Mouse (Mus musculus): ENCODE data around the gene Ttll10.

The Ttll10 gene

DNA sequence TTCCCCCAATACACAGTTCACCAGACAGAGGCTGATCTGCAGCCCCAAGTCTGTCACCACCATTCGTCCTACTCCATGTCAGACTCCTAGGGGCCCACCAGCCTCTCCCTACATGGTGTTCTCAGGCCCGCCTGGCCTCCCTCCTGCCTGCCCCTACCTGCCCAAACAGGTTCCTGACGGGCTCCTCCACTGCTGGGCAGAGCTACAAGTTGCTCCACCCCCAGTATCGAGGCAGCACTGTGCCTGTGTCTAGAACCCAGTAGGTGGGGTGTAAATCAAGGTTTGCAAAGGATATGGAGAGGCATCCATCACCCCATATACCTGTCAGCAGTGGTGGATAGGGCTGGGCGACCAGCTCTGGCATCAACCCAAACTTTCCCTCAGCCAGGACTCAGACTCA, at the start of gene Ttll10:
TSS of gene Ttll10 (minus strand) at position 154 of the 400 bp plus-strand sequence.
- DNase-seq (ENCODE audit: low read depth): no peak

DNA sequence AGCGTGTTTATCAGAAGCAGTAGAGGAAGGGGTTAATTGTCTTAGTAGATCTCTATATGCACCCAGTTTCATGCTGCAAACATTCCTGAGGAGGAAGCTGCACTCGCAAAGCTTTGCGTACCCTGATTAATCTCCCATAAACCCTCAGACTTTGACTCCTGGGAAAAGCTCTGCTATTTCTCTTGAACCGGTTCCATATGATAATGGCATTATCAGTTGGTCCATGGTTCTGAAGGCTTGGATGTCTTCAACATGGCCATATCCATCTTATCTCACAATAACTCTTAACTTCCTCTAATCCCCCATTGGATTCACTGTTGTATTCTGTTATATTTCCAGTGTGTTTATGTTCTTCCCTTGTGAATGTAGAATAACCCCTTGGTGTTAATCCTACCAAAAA, 44.1 kb upstream of the Ttll10 start:
- no peak for DNase-seq (ENCODE audit: low read depth)

DNA sequence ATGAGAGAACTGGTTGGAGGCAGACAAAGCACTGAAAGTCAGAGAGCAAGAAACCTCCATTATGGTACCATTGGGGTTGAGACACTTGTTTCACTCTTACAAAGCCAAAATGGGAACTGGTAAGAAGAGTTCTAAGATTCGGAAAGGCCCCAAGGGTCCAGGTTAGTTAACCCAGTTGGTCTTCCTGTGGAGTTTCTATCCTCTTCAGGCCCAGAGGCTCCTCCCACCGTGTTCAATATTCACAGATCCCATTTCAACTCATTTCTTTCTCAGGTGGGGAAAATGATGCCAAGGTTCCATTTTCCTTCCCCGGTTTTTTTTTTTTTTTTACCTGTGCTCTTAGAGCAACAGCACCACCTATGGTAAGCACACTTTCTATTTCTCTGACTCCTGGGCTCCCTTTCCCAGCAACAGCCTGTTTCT, 42.3 kb upstream of the Ttll10 start:
- no peak for DNase-seq (ENCODE audit: low read depth)

DNA sequence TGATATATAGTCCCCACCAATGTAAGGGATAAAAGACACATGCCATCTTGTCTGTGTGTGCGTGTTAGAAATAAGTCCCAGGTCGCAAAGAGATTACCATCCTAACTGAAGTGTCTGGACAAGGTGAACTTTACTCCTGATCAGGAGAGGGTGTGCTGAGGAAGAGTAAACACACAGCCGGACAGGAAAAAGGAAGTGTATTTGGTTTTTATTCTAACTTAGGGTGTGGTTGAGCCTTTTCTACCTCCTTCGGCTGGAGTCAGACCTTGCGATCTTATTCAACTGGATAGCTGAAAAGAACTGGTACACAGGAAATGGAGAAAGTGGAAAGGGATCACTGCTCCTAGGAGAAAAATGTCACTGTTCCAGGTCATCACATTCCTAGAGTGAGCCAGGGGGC, 41.3 kb upstream of the Ttll10 start:
- DNase-seq (ENCODE audit: low read depth): no peak

DNA sequence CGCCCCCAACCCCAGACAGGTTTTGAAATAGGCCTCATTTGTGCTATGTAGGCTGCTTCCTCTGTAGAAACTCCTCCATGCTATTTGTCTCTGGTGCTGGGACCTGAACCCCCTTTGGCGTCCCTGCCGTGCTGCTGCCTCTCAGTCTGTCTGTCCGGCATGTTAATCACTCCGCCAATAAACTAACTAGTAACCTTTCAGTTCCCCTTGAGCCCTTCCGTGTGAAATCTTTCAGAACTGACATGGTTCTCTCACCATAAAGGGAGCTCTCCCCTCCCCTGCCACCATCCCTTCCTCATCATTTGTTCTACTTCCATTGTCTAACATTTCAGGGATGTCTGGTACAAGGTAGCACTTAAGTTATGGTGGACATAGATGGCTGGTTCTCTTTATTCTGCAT, 40.2 kb upstream of the Ttll10 start:
- no peak for DNase-seq (ENCODE audit: low read depth)

DNA sequence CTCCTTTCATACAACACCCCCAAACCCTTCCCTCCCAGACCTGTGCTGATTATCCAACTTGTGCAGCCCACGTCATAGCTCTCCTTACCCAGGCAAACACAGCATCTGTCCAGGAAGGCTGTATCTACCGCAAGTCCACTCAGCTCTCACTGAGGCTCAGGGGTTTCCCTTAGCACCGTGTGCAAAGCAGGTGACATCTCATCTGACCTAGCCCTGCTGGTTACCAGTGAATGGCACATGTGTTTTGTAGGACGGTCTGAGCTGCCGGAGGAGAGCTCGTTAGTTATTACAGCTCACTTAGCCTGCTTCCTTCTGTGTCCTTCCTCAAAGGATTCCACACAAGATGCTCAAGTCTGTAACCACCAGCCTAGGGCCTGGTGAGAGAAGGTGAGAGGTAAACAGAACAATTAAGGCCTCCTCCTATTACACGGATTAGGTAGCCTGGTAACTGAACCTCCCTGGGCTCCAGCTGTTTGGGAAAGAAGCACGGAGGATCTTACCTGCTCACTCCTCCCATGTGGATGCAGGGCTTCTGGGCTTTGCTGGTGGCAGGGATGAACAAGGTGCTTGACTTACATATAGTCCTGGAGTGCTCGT, 38.7 kb upstream of the Ttll10 start:
- no peak for DNase-seq (ENCODE audit: low read depth)

DNA sequence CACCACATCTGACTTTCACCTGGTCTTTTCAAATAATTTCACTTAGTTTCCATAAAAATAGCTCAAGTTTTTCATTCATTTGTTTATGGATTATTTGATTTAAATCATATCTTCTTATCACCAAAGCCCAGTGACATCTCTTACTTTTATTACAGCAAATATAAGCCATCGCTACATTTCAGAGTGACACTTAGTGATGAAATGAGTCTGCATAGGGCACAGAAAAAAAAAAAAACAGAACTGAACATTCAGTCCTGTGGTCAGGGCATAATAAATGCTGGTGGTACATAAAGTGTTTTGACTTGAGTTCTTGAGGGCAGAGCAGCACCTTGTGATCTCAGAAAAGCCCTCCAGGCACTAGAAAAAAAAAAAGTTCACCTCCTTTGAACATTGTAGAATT, 37.0 kb upstream of the Ttll10 start:
- no peak for DNase-seq (ENCODE audit: low read depth)

DNA sequence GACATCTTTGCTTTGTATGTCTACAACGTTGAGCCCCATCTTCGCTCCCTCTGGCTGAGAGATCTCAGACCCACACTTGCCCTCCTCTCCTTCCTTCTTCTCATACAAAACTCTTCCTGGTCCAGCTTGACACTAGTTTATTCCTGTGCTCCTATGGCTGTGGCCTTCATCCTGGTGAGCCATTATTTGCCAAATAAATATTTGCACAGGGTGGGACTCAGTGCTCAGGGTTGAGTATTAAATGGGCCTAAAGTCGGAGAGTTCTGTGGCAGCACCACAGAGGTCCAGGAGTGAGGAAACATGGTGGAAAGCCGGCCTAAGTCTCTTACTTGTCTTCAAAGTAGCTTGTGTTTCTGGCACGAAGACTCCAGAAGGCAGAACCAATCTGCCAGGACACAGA, 34.5 kb upstream of the Ttll10 start:
- no peak for DNase-seq (ENCODE audit: low read depth)

DNA sequence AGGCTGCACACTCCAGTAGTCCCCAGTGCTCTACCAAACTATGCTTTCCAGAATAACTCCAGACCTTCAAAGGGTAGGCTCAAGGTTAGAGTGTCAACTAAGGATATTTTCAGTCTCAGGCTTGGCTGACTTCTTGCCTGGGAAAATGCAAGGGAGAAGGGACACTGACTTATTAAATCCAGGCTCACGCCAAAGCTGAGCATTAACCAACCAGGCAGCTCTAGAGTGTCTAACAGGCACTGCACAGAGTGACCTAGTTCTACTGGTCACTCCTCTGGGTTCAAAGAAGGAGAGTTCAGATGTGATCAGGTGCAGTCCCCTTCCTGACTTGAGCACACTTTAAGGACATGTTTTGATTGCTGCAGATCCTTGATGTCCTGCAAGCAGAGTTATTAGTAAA, 33.6 kb upstream of the Ttll10 start:
- no peak for DNase-seq (ENCODE audit: low read depth)

DNA sequence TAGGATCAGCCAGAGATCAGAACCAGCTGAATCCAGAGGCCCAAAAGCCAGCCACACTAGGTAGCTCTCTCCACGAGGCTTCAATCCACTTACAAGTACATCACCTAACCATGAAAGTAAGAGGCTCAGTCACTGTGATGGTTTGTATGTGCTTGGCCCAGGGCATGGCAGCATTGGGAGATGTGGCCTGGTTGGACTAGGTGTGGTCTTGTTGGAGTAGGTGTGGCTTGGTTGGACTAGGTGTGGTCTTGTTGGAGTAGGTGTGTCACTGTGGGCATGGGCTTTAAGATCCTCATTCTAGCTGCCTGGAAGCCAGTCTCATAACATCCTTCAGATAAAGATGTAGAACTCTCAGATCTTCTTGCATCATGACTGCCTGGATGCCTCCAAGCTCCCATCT, 32.0 kb upstream of the Ttll10 start:
- no peak for DNase-seq (ENCODE audit: low read depth)

DNA sequence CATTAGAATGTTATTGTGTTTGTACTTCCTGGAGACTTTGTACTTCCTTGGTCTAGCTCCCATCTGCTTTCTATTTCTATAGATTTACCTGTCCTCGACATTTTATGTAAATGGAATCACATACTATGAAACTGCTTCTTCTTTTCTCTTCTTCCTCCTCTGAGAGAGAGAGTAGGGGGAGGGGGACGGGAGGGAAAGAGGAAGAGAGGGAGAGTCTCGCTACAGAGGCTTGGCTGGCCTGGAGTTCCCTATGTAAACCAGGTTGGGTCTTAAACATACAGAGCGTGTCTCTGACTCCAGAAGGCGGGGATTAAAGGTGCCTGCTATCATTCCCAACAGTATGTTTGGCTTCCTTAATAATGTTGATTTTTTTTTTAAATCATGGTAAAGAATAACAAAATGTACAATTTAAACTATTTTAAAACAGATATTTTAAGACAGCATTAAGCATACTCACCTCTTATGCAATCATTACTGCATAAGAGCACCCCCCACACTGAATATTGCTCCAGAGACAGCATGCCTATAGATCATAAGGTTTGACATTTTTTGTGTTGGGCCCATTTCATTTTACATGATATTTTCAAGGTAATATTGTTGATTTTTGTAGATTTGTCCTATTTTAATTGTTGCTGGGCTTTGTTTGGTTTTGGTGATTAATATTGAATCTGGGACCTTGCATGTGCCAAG, 28.3 kb upstream of the Ttll10 start:
- no peak for DNase-seq (ENCODE audit: low read depth)

DNA sequence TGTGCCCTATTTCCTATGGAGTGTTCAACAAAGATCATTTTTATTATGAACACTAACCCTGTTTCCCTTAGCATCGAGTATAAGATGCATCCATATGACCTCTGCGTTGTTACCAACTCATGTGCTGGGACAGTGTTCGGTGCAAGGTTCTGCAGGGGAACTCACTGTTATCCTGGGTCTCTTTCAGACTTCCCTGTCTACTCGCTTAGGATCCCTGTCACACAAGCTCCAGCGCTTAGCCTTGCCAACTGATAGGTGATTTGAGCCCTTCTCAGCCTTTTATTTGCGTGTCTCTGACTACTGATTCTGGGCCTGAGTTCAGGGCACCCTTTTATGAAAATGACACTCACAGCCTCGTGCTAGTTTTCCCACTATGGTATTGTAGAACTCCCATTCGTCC, 26.0 kb upstream of the Ttll10 start:
- DNase-seq (ENCODE audit: low read depth): no peak

DNA sequence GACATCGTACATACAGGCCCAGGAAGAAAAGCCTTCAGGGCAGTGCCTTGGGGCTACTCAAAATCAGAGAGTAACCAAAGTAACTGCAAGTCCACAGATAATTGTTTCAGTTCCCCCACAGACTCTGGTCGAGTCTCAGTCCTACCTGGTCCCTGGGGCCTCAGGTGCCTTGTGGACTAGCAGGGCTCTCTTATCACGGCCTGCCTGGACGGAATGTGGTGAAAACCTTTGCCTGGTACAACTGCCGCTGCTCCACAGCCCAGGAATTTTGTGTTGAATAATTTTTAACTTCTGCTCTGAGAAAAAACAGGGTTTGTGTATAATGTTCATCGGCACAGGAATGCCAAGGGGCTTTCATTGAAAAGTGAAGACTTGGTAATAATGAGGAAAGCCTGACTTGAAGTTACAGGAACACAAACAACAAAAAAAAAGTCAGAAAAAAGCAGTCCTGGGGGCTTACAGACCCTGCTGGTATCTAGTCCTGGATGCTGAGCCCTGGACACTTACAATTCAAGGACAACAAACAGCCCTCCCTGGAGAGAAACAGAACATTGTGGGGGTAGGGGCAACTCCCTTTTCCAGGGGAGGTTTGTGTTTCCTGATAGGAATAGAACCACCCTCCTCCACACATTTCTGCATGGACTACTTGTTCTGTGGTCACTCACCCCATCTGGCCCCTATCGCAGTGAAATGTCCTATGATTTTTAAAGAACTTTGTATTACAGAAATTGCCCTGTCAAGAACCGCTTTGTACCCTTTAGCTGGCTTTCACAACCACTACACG, 25.1 kb upstream of the Ttll10 start:
- no peak for DNase-seq (ENCODE audit: low read depth)

DNA sequence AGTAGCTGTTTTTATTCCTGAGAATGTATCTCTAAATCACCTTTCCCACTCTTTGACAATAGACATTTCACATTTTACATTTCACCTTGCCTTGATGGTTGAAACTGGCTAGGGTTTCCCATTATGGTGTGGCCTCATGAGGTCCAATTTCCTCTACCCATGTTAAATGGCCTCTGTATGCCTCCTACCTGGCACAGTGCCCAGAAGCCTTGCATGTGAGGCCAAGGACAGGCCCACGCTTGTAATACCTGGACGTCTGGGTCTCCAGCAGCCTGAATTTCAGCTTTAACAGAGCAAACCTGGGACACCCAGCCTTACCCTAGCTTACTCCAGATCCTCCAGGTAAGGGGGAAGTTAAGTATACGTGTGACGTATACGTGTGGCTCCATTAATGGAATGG, 24.1 kb upstream of the Ttll10 start:
- no peak for DNase-seq (ENCODE audit: low read depth)

DNA sequence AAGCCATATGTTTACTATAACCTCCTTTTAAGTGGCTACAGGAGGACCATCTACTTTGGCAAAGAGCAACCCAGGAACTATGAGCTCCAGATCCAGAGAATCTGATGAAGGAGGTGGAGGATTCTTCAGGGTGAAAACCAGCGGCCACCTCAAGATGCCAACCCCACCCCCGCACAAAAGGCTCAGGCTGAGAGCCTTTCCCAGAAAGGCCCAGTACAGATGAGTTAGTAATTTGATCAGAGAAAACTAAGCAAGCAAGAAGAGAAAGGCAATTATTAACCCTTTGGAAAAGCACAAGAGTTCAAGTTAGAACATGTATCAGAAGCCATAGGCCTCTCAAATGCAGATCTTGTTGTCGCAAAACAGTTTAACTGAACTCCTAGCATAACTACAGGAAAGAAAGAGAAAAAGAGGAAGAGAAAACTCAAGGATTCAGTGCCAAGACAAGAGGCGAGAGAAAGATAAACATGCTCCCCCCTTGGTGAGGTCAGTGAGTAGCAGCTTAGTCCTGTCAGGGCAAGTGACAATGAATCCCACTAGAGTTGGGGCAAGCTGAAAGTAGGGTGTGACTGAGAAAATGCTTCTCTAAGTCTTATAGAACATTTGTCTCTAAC, 23.5 kb upstream of the Ttll10 start:
- DNase-seq (ENCODE audit: low read depth): no peak

DNA sequence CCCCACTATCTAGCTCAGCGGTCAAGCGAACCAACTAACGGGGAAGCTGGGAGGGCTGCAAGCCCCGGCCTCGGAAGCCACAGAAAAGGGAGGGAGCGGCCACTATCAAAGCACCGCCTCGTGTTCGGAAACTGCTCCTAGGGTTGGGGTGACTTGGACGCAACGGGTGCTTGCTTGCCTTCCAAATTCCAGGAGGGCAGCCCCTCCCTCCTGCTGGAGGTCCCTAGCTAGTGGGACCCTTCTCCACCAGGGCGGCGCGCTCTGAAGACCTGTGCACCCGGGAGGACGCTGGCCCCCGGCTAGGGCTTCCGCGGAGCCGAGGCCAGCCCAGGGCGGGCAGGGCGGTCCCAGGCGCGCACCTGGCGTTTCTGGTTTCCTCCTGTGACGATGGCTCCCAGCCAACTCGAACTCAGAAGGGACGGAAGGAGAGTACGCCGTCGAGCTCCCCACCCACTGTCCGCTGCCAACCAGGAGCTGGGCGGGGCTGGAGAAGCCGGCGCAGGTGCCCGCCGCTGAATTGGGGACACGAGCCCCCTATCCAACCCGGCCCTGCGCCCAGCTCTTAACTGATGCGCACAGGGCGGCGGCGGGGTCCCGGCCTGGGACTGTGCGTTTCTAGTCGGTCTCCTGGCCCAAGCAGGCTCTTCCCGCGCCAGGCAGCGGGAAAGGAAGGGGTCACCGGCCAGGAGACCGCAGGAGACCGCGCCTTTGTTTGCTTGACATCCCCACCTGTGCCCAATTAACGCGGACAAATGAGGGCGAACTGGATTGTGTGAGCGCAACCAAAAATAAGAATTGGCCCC, 18.5 kb upstream of the Ttll10 start:
- DNase-seq (ENCODE audit: low read depth): no peak

DNA sequence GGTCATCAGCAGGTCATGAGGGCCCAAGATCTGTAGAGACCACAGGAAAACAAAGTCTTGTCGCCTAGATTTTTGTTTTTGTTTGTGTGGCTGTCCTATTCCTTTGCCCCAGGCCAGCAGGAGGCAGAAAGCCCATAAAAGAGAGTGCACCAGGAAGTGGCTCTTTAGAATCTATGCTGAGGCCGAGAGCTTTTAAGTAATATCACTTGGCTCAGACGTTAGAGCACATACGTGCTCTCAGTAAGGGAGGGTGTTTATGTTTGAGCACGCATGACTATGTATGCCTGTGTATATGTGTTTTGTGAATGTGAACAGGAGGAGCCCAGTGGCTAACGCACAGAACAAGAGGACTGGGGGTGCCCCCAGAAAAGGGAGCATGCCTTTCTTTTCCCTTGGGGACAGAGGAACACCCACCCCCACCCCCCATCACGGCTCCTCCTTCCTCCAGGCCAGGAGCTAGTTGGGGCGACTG, 17.7 kb upstream of the Ttll10 start:
- DNase-seq (ENCODE audit: low read depth): no peak

DNA sequence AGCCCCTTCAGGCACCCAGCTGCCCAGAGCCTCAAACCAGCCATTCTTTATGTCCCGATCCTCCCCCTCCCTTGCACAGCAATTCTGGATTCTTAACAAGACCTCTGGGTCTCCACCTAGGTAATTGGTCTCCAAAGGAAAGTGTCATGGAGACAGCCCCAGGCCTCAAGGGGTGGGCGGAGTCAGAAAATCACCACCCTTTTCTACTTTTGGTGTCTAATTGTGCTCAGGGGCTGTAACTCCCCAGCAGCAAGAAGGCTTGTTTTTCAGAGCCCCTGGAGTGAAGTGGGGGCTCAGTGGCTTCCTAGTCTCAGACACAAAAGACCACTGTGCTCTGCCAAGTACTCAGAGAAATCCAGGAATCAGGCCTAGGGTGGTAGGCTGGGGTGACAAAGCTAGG, 11.5 kb upstream of the Ttll10 start:
- no peak for DNase-seq (ENCODE audit: low read depth)

DNA sequence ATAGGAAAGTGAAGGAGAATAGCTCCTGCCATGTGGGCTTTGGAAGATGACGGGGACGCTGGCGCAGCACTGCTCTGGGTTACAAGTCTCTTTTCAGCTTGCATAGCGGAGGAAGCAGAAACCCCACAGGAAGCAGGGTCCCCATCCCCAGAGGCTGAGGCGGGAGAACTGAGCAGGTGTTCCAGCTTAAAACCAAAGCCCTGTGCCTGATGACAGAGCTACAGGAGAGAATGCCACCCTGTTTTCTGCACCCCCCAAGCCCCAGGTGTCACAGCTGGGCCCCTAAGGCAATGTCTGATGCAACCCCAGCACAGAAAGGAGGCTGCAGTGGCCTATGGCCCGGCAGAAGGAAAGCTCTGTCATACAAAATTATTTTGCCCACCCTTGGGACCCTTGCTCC, 11.1 kb upstream of the Ttll10 start:
- no peak for DNase-seq (ENCODE audit: low read depth)

DNA sequence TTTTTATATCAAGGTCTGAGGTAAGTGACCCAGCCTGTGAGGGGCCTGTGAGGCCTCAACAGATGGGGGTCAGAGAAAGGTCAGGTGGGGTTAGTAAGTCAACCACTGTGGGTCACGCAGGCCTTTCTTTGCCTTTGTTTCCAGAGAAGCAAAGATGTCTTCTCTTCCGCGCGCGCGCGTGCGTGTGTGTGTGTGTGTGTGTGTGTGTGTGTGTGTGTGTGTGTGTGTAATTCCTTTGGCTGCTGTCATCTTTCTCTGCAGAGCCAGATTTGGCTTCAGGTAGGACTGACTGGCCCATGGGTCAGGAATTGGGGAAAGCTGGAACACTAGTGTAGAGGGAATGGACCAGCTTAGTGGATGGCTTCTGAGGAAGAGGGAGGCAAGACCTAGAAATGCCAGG, 10.5 kb upstream of the Ttll10 start:
- no peak for DNase-seq (ENCODE audit: low read depth)

DNA sequence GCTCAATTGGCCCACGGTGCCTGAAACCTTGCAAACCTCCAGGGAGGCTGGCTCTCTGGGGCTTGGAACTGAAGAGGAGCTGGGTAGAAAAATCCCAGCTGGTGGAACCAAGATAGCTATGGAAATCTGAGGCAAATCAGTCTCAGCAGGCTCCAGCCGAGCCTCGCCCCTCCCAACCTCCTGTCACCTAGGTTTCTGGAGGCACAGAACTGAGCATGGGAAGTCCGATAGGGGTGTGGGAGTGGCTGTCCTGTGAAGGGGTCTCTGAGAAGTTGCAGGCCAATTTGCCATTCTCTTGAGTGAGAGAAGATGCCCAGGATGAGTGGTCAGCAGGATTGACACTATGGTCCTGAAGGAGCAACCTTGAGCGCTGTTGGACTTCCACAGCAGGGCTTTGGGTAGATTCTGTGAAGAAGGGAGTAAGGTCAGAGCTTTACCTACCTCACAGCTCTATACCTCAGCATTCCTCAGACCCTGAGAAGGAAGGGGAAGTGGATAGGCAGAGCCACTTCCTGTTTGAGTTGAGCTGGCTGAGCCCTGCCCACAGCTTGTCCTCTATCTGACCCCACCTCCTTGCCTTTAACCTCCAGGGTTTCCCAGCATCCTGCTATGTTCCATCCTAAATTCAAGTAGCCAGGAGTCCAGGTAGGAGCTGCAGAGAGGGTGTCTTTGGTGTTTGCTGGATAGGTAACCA, 8.2 kb upstream of the Ttll10 start:
- no peak for DNase-seq (ENCODE audit: low read depth)

Measured in c-Kit-positive CD71-positive TER-119-negative erythroid progenitor cells, embryonic 14.5 days (primary cell).